17 mouse cellular contexts compared by ENCODE assay signal in the genomic region with DNA sequence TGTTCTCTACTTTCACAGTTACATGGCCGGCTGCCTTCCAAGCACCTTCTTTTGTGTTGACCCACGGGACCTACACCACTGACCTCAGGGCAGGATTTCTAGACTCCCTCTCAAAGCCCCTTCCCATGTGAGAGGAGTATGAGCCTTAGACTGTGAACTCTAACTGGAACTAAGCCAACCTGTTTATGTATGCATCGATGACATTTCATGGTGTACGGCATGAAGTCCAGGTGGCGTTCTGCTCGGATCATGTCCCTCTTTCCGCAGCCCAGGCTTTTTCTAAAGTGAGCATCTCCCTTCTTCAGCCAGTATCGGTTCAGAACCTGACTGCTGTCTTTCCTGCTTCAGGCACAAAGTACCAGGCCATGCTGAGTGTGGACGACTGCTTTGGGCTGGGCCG. TPM values are rescaled to one million over a fixed set of nuclear protein-coding genes. Genes with fewer than 3 reads are reported as not detected.
DNase-seq lines count a peak whose midpoint lies in the region.
"Had no signal": no experiment of that assay in that cellular context is flagged by ENCODE, and none has a peak within 500 bp of the region (broad histone marks: within the 10 kb centered on the region; RNA-seq: fewer than 3 reads in every experiment).

No protein-coding gene starts in this region.

- peak; percentile 3 to 17 for DNase-seq in adrenal gland, adult (ENCODE audit: inconsistent age in 2 of 2, low spot score in 1 of 2)
- no peak for DNase-seq in adrenal gland, adult 18-20 months (ENCODE audit: low spot score in 2 of 2)
- DNase-seq in heart, adult 11 months, result peak; percentile 85
- DNase-seq in heart, adult 18-20 months, result no peak
- peak; percentile 4 for DNase-seq in kidney, postnatal 10 days
- no peak for DNase-seq in kidney, postnatal 36 days
- peak; percentile 5 for DNase-seq in urinary bladder, postnatal 10 days (ENCODE audit: low spot score)
- no peak for DNase-seq in urinary bladder, postnatal 14 days (ENCODE audit: low spot score)
- DNase-seq: adrenal gland, postnatal 14 days; adrenal gland, postnatal 36 days; B cell, adult 2 months; cerebellum, adult 11 months; cerebellum, adult 18-20 months; cerebellum, adult 8-10 months; cerebellum, adult 9-11 months; forebrain, postnatal 0 days had no signal

RNA-seq across cellular contexts. Expression of a gene that starts 17.2 kb away (rescaled TPM):
- total RNA-seq in adrenal gland, adult 18-20 months (2021), result 10 to 100 TPM; 40.8 to 64.8 TPM
- 10 to 100 TPM; 55.4 to 77.7 TPM for total RNA-seq in heart, adult 18-20 months (2021)

RNA-seq across cellular contexts. Expression of a gene that starts 48.3 kb away (rescaled TPM):
- total RNA-seq in adrenal gland, adult 18-20 months (2021), result 1 to 10 TPM; 7.0 to 7.6 TPM
- total RNA-seq in heart, adult 18-20 months (2021), result 10 to 100 TPM; 30.2 to 31.9 TPM
- total RNA-seq: CH12.LX had no signal

Comparison
In these comparisons a context has a peak if more than half of its experiments do, and no peak if none do; other contexts are left out.
1. DNase-seq: peak in adrenal gland, adult (2 of 2), heart, adult 11 months (single experiment), kidney, postnatal 10 days (single experiment) and urinary bladder, postnatal 10 days (single experiment); none in adrenal gland, adult 18-20 months (0 of 2), heart, adult 18-20 months (0 of 2), kidney, postnatal 36 days (0 of 2) and urinary bladder, postnatal 14 days (single experiment).